Mouse (Mus musculus) heart, postnatal 4 days (tissue): ENCODE results near the gene Apol7b. TPM values are rescaled to one million over a fixed set of nuclear protein-coding genes. Genes with fewer than 3 reads are reported as not detected.

Source experiments
- DNase-seq: peaks from one replicate; pipeline ENCODE4 v3.0.0; 2021
- total RNA-seq, 2 experiments: library from RNA; stranded (reverse); gene quantifications; 2 replicates each; pipeline ENCODE4 v1.2.3; 2021

The Apol7b gene
- total RNA-seq, 2 experiments from 2014 or later = not detected

DNA sequence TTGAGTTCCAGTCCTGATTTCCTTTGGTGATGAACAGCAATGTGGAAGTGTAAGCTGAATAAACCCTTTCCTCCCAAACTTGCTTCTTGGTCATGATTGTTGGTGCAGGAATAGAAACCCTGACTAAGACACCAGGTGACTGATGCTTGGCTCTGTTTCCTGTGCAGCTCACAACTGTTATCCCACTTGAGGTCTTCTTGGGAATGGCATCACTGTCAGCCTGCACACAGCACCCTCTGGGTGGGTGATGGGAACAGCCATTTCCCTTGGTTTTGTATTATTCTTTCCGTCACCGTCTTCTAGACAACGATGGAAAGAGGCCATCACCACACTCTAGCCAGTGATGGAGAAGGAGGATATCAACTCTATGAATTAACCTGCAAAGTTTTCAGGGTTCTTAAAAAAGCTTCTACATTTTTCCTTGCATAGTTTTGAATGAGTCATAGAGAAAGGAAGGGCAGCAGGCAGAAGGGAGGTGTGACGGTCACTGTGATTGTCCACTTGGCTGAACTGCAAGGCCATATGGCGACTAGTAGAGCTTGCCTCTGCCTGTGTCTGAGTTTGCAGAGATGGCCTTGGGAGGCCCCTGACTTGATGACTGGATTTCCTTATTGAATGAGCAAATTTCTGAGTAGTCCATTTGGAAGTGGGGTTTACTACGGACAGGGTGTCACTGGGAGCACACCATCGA is 62.8 kb downstream of the Apol7b start:
- no peak for DNase-seq

DNA sequence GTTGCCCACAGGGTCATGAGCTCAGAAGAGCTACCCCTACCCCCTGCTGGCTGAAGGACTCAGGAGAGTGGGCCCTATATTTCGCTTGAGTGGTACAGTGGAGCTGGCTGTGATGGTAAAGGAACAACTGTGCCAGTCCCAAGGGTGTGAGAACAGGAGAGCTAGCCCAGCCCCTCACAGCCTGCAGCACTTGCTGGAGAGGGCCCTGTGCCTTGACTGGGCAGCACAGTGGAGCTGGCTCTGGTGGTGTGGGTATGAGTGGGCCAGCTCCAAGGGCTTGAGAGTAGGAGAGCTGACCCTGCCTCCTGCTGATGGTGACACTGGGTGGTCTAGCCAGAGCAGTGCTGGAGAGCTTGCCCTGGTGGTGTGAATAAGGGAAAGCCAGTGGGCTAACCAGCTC is 64.4 kb downstream of the Apol7b start:
- DNase-seq = no peak

- no peak for DNase-seq
Measured at GRCm38 (mm10) chr15:77382271-77382850, 64.9 kb downstream of the Apol7b start.

- no peak for DNase-seq
Measured at GRCm38 (mm10) chr15:77381481-77381880, 65.8 kb downstream of the Apol7b start.

DNA sequence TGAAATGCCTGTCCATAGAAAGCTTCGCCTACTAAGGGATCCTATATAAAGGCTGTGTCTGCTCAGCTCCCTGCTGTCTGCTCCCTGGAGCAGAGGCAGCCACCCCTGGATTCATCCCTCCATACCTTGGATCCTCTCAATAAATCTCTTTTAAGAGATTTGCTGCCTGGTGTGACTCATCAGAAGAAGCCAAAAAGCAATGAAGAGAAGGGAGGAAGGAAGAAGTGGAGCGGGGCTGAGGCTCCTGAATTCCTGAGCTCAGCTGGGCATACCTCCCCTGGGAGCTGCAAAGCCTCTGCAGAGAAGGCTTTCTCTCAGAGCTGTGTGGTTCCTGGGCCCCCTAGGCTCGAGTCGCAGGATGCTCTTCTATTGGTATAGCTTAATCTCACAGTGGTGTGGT is 67.4 kb downstream of the Apol7b start:
- no peak for DNase-seq

DNA sequence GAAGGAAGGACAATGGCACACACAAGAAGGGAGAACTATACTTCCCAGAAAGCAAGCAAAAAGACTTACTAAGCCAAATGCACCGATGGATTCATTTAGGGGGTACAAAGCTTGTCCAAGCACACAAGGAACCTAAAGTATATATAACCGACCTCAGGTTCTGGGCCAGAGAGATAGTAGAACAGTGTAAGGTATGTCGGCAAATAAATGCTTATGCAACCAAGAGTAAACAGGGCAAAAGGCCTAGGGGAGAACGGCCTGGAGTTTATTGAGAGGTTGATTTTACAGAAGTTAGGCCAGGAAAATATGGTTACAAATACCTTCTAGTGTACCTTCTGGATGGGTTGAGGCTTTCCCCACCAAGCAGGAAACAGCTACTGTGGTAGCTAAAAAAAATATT is 69.9 kb downstream of the Apol7b start:
- no peak for DNase-seq

GRCm38 (mm10) chr15:77376920-77377319 is 70.4 kb downstream of the Apol7b start:
- no peak for DNase-seq

Other genes starting within 250 kb of the Apol7b start
- 100 to 1,000 TPM; 175 to 186 TPM for gene Rbfox2, start 140.5 kb downstream of the Apol7b start, total RNA-seq
- under 1 TPM in 1 of 2 experiments, not detected in 1; 0.12 TPM for gene Apol7a, start 48.4 kb downstream of the Apol7b start, total RNA-seq
- under 1 TPM; 0.21 to 0.23 TPM for gene Apol9a, start 36.4 kb downstream of the Apol7b start, total RNA-seq
- not detected for gene Apol10a, start 29.6 kb upstream of the Apol7b start, total RNA-seq
- gene Apol11a, start 60.8 kb upstream of the Apol7b start, total RNA-seq = not detected
- gene Apol7c, start 85.8 kb upstream of the Apol7b start, total RNA-seq = not detected
- not detected for gene 1700025B11Rik, start 114.4 kb upstream of the Apol7b start, total RNA-seq
- gene Apol10b, start 148.6 kb upstream of the Apol7b start, total RNA-seq = not detected
- not detected for gene Gm36245, start 151.8 kb upstream of the Apol7b start, total RNA-seq
- under 1 TPM; 0.29 to 0.41 TPM for gene Apol11b, start 195.8 kb upstream of the Apol7b start, total RNA-seq